Mouse (Mus musculus) liver, embryonic 16.5 days (tissue): ENCODE data around the gene Lyrm7. TPM values are rescaled to one million over a fixed set of nuclear protein-coding genes. Genes with fewer than 3 reads are reported as not detected.
A peak's percentile ranks its signal among the peaks of the same experiment; 100 is the strongest.

Source experiments
- ATAC-seq: fragments of 200-750 bp; cut with Nextera tagmentation; 2 replicates; pipeline ENCODE4 v1.8.0; 2017; ENCODE audit warnings: low read depth, mild to moderate bottlenecking, moderate number of reproducible peaks, moderate library complexity
- H3K27ac ChIP-seq: fragments of 300-500 bp; sonication (generic); 2 replicates; pipeline ENCODE4 v1.5.1; 2014; ENCODE audit warnings: mild to moderate bottlenecking, low read length
- H3K27me3 ChIP-seq: fragments of 300-500 bp; sonication (generic); 2 replicates; pipeline ENCODE4 v1.6.1; 2014; ENCODE audit warnings: low read depth, low read length, mixed read lengths; ENCODE audit not compliant: control insufficient read depth, insufficient read depth
- H3K36me3 ChIP-seq: fragments of 300-500 bp; sonication (generic); 2 replicates; pipeline ENCODE4 v1.6.1; 2014; ENCODE audit warnings: mild to moderate bottlenecking; ENCODE audit not compliant: control insufficient read depth, insufficient read depth
- H3K4me1 ChIP-seq: fragments of 300-500 bp; sonication (generic); 2 replicates; pipeline ENCODE4 v1.6.1; 2014; ENCODE audit warnings: low read depth, low read length, mixed read lengths; ENCODE audit not compliant: control insufficient read depth
- H3K4me2 ChIP-seq: fragments of 300-500 bp; sonication (generic); 2 replicates; pipeline ENCODE4 v1.6.1; 2014; ENCODE audit warnings: low read depth, low read length, mixed read lengths
- H3K4me3 ChIP-seq: fragments of 300-500 bp; sonication (generic); 2 replicates; pipeline ENCODE4 v1.5.1; 2014; ENCODE audit warnings: low read depth, mild to moderate bottlenecking, low read length
- H3K9ac ChIP-seq: fragments of 300-500 bp; sonication (generic); 2 replicates; pipeline ENCODE4 v1.6.1; 2014; ENCODE audit warnings: low read depth, low read length
- H3K9me3 ChIP-seq: fragments of 300-500 bp; sonication (generic); replicated peaks from 2 replicates; pipeline ENCODE4 v1.6.1; 2016; ENCODE audit warnings: low read length; ENCODE audit not compliant: control insufficient read depth
- WGBS: fragments of 180-500 bp; shearing (Covaris S2); extraction: QIAGEN DNeasy Blood & Tissue Kit; methylation state at CpG from one replicate; pipeline ENCODE4 v1.1.7; 2014; ENCODE audit not compliant: insufficient replicate concordance; 5-methylcytosine and 5-hydroxymethylcytosine counted together
- polyA plus RNA-seq: library from polyadenylated mRNA; unstranded; fragments of >200 nt; fragmentation: Nextera tagmentation; extraction: Ambion mirVana; gene quantifications from 2 replicates; pipeline ENCODE4 v1.2.1, GENCODE M21; 2015

The Lyrm7 gene
- polyA plus RNA-seq, 1 experiment from 2014 or later = 3.2 TPM

DNA sequence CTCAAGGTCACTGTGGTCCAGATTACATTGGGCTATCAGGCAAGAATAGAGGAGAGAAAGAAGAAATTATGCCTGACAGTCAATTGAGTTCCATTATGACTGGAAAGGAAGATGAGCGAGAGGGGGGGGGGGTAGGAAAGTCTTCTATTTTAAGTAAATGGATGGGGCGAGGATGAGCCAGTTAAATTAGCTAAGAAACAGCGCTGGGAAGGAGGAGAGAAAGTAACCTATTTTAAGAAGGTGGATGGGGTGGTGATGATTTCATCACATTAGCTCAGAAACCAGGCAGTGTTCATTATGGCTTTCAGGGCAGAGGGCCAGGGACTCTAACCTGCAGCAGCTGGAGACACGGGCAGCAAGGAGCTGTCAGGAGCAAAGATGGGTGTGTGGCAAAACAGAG lies 37.2 kb downstream of the Lyrm7 start:
- Histone ChIP-seq H3K36me3 (no peaks in the 10 kb centered on the region), H3K4me1 (no peaks in the 10 kb centered on the region), H3K4me2 (no peak overlapping the region), H3K27me3 (no peaks in the 10 kb centered on the region), H3K9ac (no peak overlapping the region), H3K9me3 (no peaks in the 10 kb centered on the region; the same call in 1 of the 2 replicates), H3K4me3 (no peak overlapping the region), H3K27ac (no peak overlapping the region)
- 74% methylated on average over 4 of the region's 4 CpGs for WGBS
- ATAC-seq = no peak

DNA sequence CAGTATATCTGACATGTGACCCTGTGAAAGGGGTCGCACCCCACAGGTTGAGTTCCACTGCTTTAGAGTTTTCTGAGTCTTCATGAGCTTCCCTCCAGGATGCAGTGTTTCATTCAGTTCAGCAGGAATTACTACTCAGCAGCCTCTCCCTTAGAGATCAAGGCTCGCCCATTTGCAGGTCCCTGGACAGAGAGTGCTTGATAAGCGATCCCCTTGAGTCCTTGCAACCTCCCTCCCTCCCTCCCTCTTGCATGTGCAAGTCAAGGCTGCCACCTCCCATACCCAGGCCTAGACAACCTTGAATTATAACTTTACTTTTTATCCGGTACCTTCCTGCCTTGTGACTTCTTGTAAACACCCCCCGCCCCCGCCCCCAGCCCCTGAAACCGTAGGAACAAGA lies 41.2 kb downstream of the Lyrm7 start:
- H3K4me3 ChIP-seq = no peak overlapping the region
- H3K27ac ChIP-seq = no peak overlapping the region
- no peak overlapping the region for H3K9ac ChIP-seq
- H3K4me1 ChIP-seq = no peaks in the 10 kb centered on the region
- H3K9me3 ChIP-seq = no peaks in the 10 kb centered on the region
- no peak for ATAC-seq
- H3K4me2 ChIP-seq = no peak overlapping the region
- H3K36me3 ChIP-seq = no peaks in the 10 kb centered on the region
- WGBS = 63% methylated on average over 7 of the region's 7 CpGs
- H3K27me3 ChIP-seq = no peaks in the 10 kb centered on the region

DNA sequence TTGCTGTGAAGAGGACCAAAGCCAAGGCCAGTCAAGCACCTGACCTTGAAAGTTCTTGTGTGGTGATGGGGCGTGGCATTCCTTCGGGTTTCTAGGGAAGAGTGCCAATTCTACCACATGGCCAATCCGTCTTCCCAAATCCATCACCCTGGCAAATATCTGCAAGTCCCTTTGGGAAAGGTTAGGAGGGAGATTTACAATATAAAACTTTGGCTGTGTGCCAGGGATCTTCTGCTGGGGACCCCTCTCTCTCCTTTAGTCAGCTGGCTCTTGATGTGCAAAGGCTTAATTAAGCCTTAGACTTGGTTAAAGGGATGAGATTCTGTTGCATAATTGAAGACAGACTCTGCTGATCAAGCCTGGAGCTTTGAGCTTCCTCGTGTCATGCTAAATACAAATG lies 43.3 kb downstream of the Lyrm7 start:
- no peak for ATAC-seq
- WGBS = 58% methylated on average over 4 of the region's 4 CpGs
- Histone ChIP-seq H3K27ac (no peak overlapping the region), H3K9me3 (no peaks in the 10 kb centered on the region), H3K4me3 (no peak overlapping the region), H3K4me2 (no peak overlapping the region), H3K9ac (no peak overlapping the region), H3K36me3 (no peaks in the 10 kb centered on the region), H3K4me1 (no peaks in the 10 kb centered on the region), H3K27me3 (no peaks in the 10 kb centered on the region)

DNA sequence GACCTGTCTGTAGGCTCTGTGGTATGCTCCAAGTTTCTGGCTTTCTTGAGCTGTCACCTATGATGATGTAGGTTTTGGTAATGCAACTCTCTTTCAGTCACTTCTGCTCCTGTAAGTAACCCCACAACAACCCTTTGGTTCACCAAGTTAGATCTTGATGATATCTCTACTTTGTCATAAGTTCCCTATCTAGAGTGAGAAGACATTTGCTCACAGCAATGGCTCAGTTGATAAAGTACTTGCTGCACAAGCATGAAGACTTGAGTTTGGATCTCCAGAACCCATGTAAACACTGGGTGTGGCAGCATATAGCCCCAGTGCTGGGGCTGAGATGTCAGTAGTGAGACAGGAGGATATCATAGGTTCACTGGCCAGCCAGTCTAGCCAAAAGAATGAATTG lies 45.1 kb downstream of the Lyrm7 start:
- Histone ChIP-seq H3K27me3 (no peaks in the 10 kb centered on the region), H3K9me3 (no peaks in the 10 kb centered on the region), H3K36me3 (no peaks in the 10 kb centered on the region), H3K4me3 (no peak overlapping the region), H3K4me2 (no peak overlapping the region), H3K27ac (no peak overlapping the region), H3K9ac (no peak overlapping the region), H3K4me1 (no peaks in the 10 kb centered on the region)
- ATAC-seq = no peak

DNA sequence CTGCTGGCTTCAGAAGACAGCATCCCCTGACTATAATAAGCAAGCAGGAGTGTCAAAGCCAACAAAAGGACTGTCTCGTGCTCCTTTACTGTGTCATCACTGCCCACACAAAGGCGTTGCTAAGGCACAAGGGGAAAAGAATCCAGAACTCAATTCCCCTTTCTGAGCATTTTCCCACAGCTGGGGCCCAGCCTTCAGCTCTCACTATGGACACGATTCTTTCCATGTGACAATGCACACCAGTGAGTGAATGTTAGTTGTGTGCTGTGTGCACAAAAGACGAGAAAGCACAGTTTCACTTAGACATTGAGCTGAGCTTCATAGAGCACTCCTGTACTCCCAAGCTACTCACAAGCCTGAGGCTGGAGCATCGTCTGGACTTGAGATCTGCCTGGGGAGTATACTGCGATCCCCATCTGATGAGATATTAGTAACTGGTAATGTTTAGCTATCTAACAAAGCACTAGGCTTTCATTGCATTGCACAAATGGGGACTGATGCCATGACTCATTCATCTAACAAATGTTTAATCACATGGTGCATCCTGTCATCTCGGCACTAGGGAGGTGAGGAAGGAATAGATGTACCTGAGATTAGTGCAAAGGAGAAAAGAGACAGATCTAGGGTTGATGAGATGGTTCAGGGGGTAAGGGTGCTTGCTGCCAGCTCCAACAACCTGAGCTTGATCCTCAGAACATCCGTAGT lies 47.8 kb downstream of the Lyrm7 start:
- Histone ChIP-seq H3K9ac (no peak overlapping the region), H3K4me1 (no peaks in the 10 kb centered on the region), H3K9me3 (no peaks in the 10 kb centered on the region), H3K27ac (no peak overlapping the region), H3K4me2 (no peak overlapping the region), H3K4me3 (no peak overlapping the region), H3K36me3 (no peaks in the 10 kb centered on the region), H3K27me3 (no peaks in the 10 kb centered on the region)
- WGBS = 50% methylated on average over 8 of the region's 8 CpGs
- ATAC-seq = no peak

DNA sequence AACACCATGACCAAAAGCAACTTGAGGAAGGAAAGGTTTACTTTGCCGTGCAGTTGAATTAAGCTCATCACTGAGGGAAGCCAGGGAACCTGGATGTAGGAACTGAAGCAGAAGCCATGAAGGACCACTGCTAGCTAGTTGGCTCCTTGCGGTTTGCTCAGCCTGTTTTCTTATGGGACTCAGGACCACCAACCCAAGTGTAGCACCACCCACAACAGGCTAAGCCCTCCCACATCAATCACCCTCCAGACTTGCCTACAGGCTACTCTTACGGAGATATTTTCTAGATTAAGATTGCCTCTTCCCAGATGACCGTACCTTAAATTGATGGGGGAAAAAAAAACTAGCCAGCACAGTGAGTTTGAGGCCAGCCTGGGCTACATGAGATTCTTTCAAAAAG lies 48.4 kb downstream of the Lyrm7 start:
- WGBS = 69% methylated on average over 4 of the region's 4 CpGs
- Histone ChIP-seq H3K27me3 (no peaks in the 10 kb centered on the region), H3K9ac (no peak overlapping the region), H3K36me3 (no peaks in the 10 kb centered on the region), H3K27ac (no peak overlapping the region), H3K9me3 (no peaks in the 10 kb centered on the region), H3K4me3 (no peak overlapping the region), H3K4me2 (no peak overlapping the region), H3K4me1 (no peaks in the 10 kb centered on the region)
- ATAC-seq = no peak

DNA sequence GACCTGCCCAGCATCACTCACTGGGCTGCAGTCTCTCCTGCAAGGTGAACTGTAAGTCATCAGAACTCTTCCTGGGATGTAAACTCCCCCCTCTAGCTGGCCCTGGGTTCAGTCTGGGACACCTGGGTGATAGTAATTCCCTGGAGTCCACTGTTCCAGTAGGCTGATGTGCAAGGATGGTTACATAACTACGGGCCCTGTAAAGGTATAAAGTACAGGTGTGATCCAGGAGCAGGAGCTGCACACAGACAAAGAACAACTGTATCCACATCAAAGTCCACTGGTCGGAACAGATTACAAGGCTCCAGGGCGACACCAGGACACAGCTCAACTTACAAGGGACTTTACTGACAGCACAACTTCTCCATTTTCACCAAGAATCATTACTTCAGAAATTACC lies 49.7 kb downstream of the Lyrm7 start:
- no peak overlapping the region for H3K27ac ChIP-seq
- 43% methylated on average over 3 of the region's 3 CpGs for WGBS
- H3K27me3 ChIP-seq = no peaks in the 10 kb centered on the region
- no peak overlapping the region for H3K9ac ChIP-seq
- H3K4me3 ChIP-seq = no peak overlapping the region
- H3K9me3 ChIP-seq = no peaks in the 10 kb centered on the region
- no peaks in the 10 kb centered on the region for H3K4me1 ChIP-seq
- H3K36me3 ChIP-seq = no peaks in the 10 kb centered on the region
- H3K4me2 ChIP-seq = no peak overlapping the region
- peak; percentile 73 for ATAC-seq

DNA sequence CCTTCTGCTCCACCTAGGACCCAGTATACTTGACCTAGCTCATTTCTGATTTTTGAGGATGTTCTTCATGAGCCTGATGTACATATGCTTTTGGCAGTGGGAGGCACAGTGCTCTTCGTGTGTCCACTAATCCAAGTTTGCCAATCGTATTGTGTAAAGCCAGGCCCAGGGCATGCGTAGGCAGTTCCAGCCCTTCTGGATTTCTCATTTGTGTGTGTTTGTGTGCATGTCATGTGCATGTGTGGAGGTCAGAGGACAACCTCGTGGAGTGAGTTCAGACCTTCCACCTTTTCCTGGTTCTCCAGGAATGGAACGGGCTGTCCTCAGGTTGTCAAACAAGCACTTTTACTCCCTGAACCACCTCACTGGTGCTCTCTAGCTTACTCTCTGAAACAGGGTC lies 51.1 kb downstream of the Lyrm7 start:
- ATAC-seq = no peak

DNA sequence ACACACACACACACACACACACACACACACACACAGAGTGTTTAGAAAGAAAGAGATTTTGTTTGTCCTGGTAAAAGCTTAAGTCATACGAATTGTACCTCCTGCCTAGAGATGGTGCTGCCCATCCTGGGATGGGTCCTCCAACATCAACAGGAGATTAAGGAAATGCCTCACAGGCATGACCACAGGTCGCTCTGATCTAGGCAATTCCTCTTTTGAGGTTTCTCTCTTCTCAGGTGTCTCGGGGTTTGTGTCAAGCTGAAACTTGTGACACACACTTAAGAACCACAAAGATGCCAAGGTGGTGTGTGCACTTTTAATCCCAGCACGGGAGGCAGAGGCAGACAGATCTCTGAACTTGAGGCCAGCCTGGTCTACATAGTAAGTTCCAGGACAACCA lies 52.5 kb downstream of the Lyrm7 start:
- no peaks in the 10 kb centered on the region for H3K27me3 ChIP-seq
- no peak for ATAC-seq
- H3K4me2 ChIP-seq = no peak overlapping the region
- no peak overlapping the region for H3K27ac ChIP-seq
- no peak overlapping the region for H3K9ac ChIP-seq
- no peaks in the 10 kb centered on the region for H3K4me1 ChIP-seq
- H3K9me3 ChIP-seq = no peaks in the 10 kb centered on the region
- no peaks in the 10 kb centered on the region for H3K36me3 ChIP-seq
- no peak overlapping the region for H3K4me3 ChIP-seq
- WGBS = 36% methylated on average over 4 of the region's 4 CpGs

More for the DNA sequence above, 51.1 kb downstream of the Lyrm7 start:
- no peak overlapping the region for H3K27ac ChIP-seq
- H3K4me1 ChIP-seq = no peaks in the 10 kb centered on the region
- H3K4me3 ChIP-seq = no peak overlapping the region
- H3K27me3 ChIP-seq = no peaks in the 10 kb centered on the region
- 61% methylated on average over 5 of the region's 5 CpGs for WGBS
- no peaks in the 10 kb centered on the region for H3K9me3 ChIP-seq
- no peak overlapping the region for H3K4me2 ChIP-seq
- no peak overlapping the region for H3K9ac ChIP-seq
- no peaks in the 10 kb centered on the region for H3K36me3 ChIP-seq
